Mouse (Mus musculus) thymus, adult 2 months (tissue): ENCODE results near the gene Fndc9.

Source experiments
- CTCF ChIP-seq: fragments of 200-500 bp; IDR thresholded peaks from 2 replicates; pipeline ENCODE4 v1.5.1; 2012; ENCODE audit warnings: mild to moderate bottlenecking, control low read depth, low read length, moderate library complexity, borderline replicate concordance; ENCODE audit not compliant: control insufficient read depth, poor library complexity, insufficient read depth; ENCODE audit errors: extremely low read depth
- POLR2A ChIP-seq: fragments of 200-500 bp; IDR thresholded peaks from 2 replicates; pipeline ENCODE4 v1.6.1; 2012; ENCODE audit warnings: mild to moderate bottlenecking, low read length, control low read depth, moderate library complexity; ENCODE audit not compliant: control insufficient read depth, poor library complexity, insufficient read depth; ENCODE audit errors: extremely low read depth

- TF ChIP-seq CTCF (no peak), POLR2A (no peak)
These were observed 16.0 kb upstream of the Fndc9 start for GRCm38 (mm10) chr11:46219380-46219779.
